Mouse (Mus musculus) bone marrow, adult 2 months (tissue): ENCODE results near the gene Selenoo.

ENCODE experiments used
- CTCF ChIP-seq: fragments of 200-500 bp; IDR thresholded peaks from 2 replicates; pipeline ENCODE4 v1.5.1; 2011; ENCODE audit warnings: low read length, control low read depth; ENCODE audit not compliant: control insufficient read depth, insufficient read depth
- POLR2A ChIP-seq: fragments of 200-500 bp; IDR thresholded peaks from 2 replicates; pipeline ENCODE4 v1.6.1; 2011; ENCODE audit warnings: low read depth, mild to moderate bottlenecking, control low read depth, low read length, borderline replicate concordance; ENCODE audit not compliant: control insufficient read depth

- no peak for TF ChIP-seq CTCF
- no peak for TF ChIP-seq POLR2A
These were observed 48.6 kb downstream of the Selenoo start for GRCm38 (mm10) chr15:89137378-89138045.
